Mouse (Mus musculus): ENCODE data around the gene Foxp1. TPM values are rescaled to one million over a fixed set of nuclear protein-coding genes. Genes with fewer than 3 reads are reported as not detected.
A peak's percentile ranks its signal among the peaks of the same experiment; 100 is the strongest.

Foxp1 gene
- total RNA-seq, 4 experiments from 2014 or later = 143 to 189 (median 162) TPM

DNA sequence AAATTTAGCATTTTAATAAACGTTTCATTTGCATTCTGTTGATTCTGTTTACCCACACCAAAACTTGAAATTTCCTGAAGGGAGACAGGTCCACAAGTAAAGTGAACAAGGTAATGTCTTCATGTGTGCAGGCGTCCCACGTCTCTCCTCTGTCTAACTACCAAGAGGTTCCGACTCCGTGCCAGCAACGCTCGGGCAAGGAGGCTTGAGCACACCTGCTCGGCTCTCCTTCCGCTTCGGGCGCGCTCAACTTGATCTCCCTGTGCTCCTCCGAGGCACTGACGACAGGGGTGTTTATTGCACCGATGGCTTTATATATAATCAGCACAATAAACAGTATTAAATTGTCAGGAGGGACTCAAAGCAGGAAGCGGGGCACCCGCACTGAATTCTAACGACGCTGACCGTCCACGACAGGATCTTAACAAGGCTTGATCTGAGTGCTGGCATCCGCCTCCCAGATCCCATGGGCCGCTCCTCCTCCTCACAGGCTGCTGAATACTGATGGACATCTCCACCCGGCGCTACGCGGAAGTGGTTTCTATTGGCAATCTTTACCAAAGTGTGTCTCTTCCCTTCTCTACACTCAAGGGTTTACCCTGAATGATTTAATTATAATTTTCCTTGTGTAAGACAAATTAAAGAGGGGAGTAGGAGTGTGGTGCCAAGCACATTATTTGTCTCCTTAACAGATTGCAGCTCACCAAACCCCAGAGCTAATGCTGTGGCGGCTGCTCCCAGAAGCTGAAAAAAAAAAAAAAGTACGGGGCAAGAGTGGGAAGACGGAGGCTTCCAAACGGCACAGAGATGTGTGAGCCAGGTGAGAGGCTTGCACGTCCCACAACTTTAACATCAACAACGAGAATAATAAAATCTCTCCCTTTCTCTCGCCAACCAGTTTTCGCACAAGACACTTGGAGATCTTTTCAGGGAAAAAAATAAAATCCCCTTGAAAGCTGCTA lies 523.3 kb downstream of the Foxp1 start:
- peak in 1 of 2 experiments; percentile 46 for DNase-seq (ENCODE audit: low spot score in 2 of 2)

GRCm38 (mm10) chr6:98997742-98998141 lies 524.8 kb downstream of the Foxp1 start:
- DNase-seq (ENCODE audit: low spot score in 2 of 2) = no peak

DNA sequence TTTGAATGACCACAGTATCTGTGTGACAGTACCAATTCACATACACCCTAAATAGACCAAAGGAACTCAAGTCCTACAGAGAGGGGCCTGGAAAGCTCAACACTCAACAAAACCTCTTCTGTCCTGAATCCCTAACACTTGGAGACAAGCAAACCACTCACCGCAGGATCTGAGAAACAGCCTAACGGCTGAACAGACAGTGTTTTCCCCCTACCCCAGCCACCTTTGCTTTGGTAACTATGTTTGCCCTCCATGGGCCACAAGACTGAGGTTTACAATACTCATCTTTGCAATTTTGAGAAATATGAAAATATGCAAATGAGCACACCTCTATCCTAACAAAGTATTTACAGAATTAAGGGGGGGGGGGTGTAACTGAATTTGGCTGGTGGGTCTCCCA lies 525.7 kb downstream of the Foxp1 start:
- no peak for DNase-seq (ENCODE audit: low spot score in 2 of 2)

- DNase-seq (ENCODE audit: low spot score in 2 of 2) = no peak
These were observed 526.2 kb downstream of the Foxp1 start for GRCm38 (mm10) chr6:98996346-98996745.

DNA sequence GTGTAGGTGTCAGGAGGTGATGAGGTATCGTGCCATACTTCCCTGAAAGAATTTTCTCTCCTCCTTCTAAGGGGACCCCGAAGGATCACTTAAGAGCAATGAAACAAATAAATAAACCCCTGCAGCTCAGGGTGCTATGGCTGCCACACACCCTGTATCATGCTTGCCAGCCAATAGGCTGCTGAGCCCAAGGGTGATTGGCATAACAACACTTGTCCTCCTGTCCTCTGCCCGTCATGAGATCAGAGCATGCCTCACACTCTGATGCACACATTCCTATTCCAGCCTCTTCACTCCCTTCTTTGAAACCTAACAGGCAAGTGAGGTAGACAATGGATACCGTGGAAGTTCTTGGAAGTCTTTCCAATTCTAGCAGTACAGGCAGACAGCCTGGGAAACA lies 526.8 kb downstream of the Foxp1 start:
- no peak for DNase-seq (ENCODE audit: low spot score in 2 of 2)

GRCm38 (mm10) chr6:98994902-98995301 lies 527.6 kb downstream of the Foxp1 start:
- no peak for DNase-seq (ENCODE audit: low spot score in 2 of 2)

GRCm38 (mm10) chr6:98994104-98994787 lies 528.3 kb downstream of the Foxp1 start:
- no peak for DNase-seq (ENCODE audit: low spot score in 2 of 2)

- DNase-seq (ENCODE audit: low spot score in 2 of 2) = no peak
These were observed 529.3 kb downstream of the Foxp1 start for GRCm38 (mm10) chr6:98993231-98993630.

GRCm38 (mm10) chr6:98992772-98993147 lies 529.8 kb downstream of the Foxp1 start:
- no peak for DNase-seq (ENCODE audit: low spot score in 2 of 2)

GRCm38 (mm10) chr6:98991900-98992771 lies 530.4 kb downstream of the Foxp1 start:
- no peak for DNase-seq (ENCODE audit: low spot score in 2 of 2)

- no peak for DNase-seq (ENCODE audit: low spot score in 2 of 2)
These were observed 534.9 kb downstream of the Foxp1 start for GRCm38 (mm10) chr6:98987533-98988169.

- no peak for DNase-seq (ENCODE audit: low spot score in 2 of 2)
These were observed 537.1 kb downstream of the Foxp1 start for GRCm38 (mm10) chr6:98985452-98985851.

DNA sequence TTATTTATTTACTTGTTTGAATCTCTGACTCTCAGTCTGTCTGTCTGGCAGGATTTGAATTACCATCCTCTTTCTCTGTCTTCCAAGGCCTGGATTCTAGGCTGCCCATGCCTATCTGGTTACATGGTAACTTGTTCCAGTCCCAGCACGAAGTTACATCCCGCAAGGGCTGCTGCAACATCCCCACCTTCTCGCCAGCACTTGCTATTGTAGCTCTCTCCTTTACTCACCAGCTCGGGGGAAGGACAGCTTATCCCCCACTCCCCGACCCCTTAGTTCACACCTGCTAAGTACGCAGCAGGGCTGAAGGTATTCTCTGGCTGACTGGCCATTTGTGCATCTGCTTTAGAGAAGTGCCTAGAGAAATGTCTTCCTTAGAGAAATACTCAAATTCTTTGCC lies 537.9 kb downstream of the Foxp1 start:
- DNase-seq (ENCODE audit: low spot score in 2 of 2) = no peak

DNA sequence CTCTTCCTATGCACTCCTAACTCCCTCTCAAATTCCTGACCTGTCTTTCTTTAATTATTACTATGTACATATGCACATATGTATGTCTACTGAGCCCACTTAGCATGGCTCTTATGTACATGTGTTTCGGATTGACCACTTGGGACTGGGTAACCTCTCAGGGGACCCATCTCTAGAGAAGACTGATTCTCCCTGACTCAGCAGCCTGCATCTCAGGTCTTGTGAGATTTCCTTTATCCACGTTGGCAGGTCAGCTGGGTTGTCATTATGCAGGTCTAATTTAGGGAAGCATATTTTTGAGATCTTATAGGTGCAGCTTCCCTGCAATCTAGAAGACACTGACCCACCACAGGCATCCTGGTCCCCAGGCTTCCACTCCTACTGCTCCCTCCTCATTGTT lies 538.5 kb downstream of the Foxp1 start:
- DNase-seq (ENCODE audit: low spot score in 2 of 2) = no peak

GRCm38 (mm10) chr6:98983311-98983838 lies 539.1 kb downstream of the Foxp1 start:
- no peak for DNase-seq (ENCODE audit: low spot score in 2 of 2)

GRCm38 (mm10) chr6:98981265-98981664 lies 541.3 kb downstream of the Foxp1 start:
- no peak for DNase-seq (ENCODE audit: low spot score in 2 of 2)

- DNase-seq (ENCODE audit: low spot score in 2 of 2) = no peak
These were observed 542.1 kb downstream of the Foxp1 start for GRCm38 (mm10) chr6:98980432-98980831.

DNA sequence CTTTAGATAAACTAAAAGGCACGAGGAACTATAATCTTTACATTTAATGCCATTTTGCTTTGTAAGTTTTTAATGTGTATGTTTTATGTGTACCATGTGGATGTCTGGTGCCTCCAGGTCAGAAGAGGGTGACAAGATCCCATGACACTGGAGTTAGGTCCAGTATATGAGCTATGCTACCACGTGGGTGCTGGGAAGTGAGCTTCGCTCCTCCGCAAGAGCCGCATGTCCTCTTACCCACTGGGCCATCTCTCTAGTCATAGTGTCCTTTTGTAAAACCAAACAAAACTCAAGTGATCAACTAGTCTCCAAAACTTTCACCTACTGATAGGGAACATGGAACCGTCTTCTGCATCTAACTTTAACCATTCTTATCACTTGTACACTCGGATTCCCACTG lies 542.5 kb downstream of the Foxp1 start:
- DNase-seq (ENCODE audit: low spot score in 2 of 2) = no peak

GRCm38 (mm10) chr6:98977806-98978205 lies 544.7 kb downstream of the Foxp1 start:
- DNase-seq (ENCODE audit: low spot score in 2 of 2) = no peak

DNA sequence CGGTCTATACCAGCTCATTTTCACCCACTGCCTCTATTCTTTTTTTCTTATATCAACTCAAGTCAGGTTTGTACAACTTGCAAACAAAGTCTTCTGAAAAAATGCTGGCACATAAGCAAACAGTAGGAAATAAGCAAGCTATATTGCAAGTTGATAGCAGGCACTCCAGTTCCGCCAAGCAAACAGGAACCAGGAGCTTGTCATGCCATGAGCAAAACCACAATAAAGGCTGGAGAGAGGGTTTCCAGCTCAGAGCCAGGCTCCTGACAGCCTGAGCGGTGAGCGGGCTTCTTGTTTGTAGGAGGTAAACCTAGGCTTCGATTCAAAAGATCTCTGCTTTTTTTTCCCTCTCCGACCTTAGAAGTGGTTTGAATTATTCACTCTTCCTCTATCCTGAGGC lies 546.6 kb downstream of the Foxp1 start:
- no peak for DNase-seq (ENCODE audit: low spot score in 2 of 2)

- DNase-seq (ENCODE audit: low spot score in 2 of 2) = no peak
These were observed 549.1 kb downstream of the Foxp1 start for GRCm38 (mm10) chr6:98973433-98973832.

Measured in left cerebral cortex, adult 8-10 months (tissue).